In genomic region chr4:114999773-115000428, GRCm38 (mm10) we compare ENCODE assay signal across 8 mouse cellular contexts. TPM values are rescaled to one million over a fixed set of nuclear protein-coding genes. Genes with fewer than 3 reads are reported as not detected.
DNase-seq lines count a peak whose midpoint lies in the region; ATAC-seq and TF ChIP-seq lines count a peak whose summit lies in the region.

Gene Stil (plus strand): TSS chr4:115000159.

- WGBS in hindbrain, embryonic 10.5 days: under 1% methylated on average over 52 of the region's 52 CpGs
- under 1% methylated on average over 52 of the region's 52 CpGs for WGBS in lung, postnatal 0 days

- ATAC-seq in frontal cortex, adult (ENCODE audit: low TSS enrichment): peak; percentile 100
- ATAC-seq in lung, postnatal 0 days: peak; percentile 100

- H3K27me3 ChIP-seq in hindbrain, embryonic 10.5 days (ENCODE audit: insufficient read depth, poor library complexity, severe bottlenecking): no peaks in the 10 kb centered on the region
- 0 out of 2 replicates have a peak, but pooled peaks cover 3% of the 10 kb centered on the region for H3K27me3 ChIP-seq in lung, postnatal 0 days (replicated peaks; ENCODE audit: insufficient read depth, low read length)

- peak within 1 kb of the TSS; percentile 32 for H3K9ac ChIP-seq in lung, postnatal 0 days (replicated peaks; ENCODE audit: low read depth)

- TF ChIP-seq CTCF in lung, postnatal 0 days (IDR thresholded peaks at IDR 0.05): peak; percentile 39; the same call in 1 of the 2 replicates

- peak within 1 kb of the TSS; percentile 64 for H3K4me3 ChIP-seq in hindbrain, embryonic 10.5 days
- H3K4me3 ChIP-seq in lung, postnatal 0 days (ENCODE audit: low read depth, low read length): peak within 1 kb of the TSS; percentile 41

- no peaks in the 10 kb centered on the region for H3K9me3 ChIP-seq in hindbrain, embryonic 10.5 days
- H3K9me3 ChIP-seq in lung, postnatal 0 days (ENCODE audit: low read length): no peaks in the 10 kb centered on the region

- peak within 1 kb of the TSS; percentile 65 for H3K4me2 ChIP-seq in lung, postnatal 0 days (replicated peaks; ENCODE audit: low read depth, low read length)

- TF ChIP-seq EP300 in lung, postnatal 0 days (IDR thresholded peaks at IDR 0.05): no peak

- peaks cover 24% of the 10 kb centered on the region for H3K36me3 ChIP-seq in hindbrain, embryonic 10.5 days
- peaks cover 1% of the 10 kb centered on the region; the same call in 1 of the 2 replicates for H3K36me3 ChIP-seq in lung, postnatal 0 days (ENCODE audit: insufficient read depth, low read length)

- peaks cover 23% of the 10 kb centered on the region for H3K4me1 ChIP-seq in hindbrain, embryonic 10.5 days (replicated peaks)
- 0 out of 2 replicates have a peak, but pooled peaks cover 2% of the 10 kb centered on the region for H3K4me1 ChIP-seq in lung, postnatal 0 days (ENCODE audit: insufficient read depth, low read depth, low read length)

- DNase-seq in MN1 (ENCODE audit: low spot score): peak; percentile 94
- peak; percentile 96 for DNase-seq in cerebellum, adult 9-10 months
- DNase-seq in hindbrain, embryonic 10.5 days (ENCODE audit: low spot score): peak; percentile 98
- DNase-seq in layer of hippocampus, adult 9-11 months: peak; percentile 97
- peak; percentile 99 for DNase-seq in lung, postnatal 0 days (ENCODE audit: low spot score)
- DNase-seq in ovary, postnatal 14 days (ENCODE audit: low spot score): peak; percentile 92
- peak; percentile 97 for DNase-seq in thymus, postnatal 14 days

- H3K27ac ChIP-seq in hindbrain, embryonic 10.5 days: peak within 1 kb of the TSS; percentile 89
- peak within 1 kb of the TSS; percentile 81 for H3K27ac ChIP-seq in lung, postnatal 0 days (ENCODE audit: low read length)

RNA-seq across cellular contexts. Expression of gene Stil, which starts in this region (rescaled TPM):
- 15.0 and 20.0 TPM in 2 replicates for polyA plus RNA-seq in hindbrain, embryonic 10.5 days (2016; fragmentation: Nextera tagmentation; extraction: Ambion mirVana)
- 0.61 and 1.0 TPM in 2 replicates for polyA plus RNA-seq in lung, postnatal 0 days (2015; fragmentation: Nextera tagmentation; extraction: Ambion mirVana)

Comparison
In these comparisons a context has a peak if more than half of its experiments do, and no peak if none do; other contexts are left out.
1. Peak in every context shown above with its lines: DNase-seq, ATAC-seq, H3K4me3 ChIP-seq and H3K27ac ChIP-seq.